Mouse (Mus musculus) testis, adult 2 months (tissue): ENCODE data around the gene Rbbp6. TPM values are rescaled to one million over a fixed set of nuclear protein-coding genes. Genes with fewer than 3 reads are reported as not detected.

ENCODE experiments used
- H3K27ac ChIP-seq: fragments of 200-500 bp; 2 replicates; pipeline ENCODE4 v1.5.1; 2012; ENCODE audit warnings: low read depth, low read length; ENCODE audit not compliant: control insufficient read depth, insufficient read depth
- H3K27me3 ChIP-seq: fragments of 200-500 bp; 2 replicates; pipeline ENCODE4 v1.6.1; 2012; ENCODE audit warnings: mild to moderate bottlenecking, low read length, moderate library complexity; ENCODE audit not compliant: control insufficient read depth, insufficient read depth
- H3K36me3 ChIP-seq: fragments of 200-500 bp; 2 replicates; pipeline ENCODE4 v1.6.1; 2012; ENCODE audit warnings: mild to moderate bottlenecking, low read length; ENCODE audit not compliant: control insufficient read depth, insufficient read depth
- H3K4me1 ChIP-seq: fragments of 200-500 bp; 2 replicates; pipeline ENCODE4 v1.6.1; 2012; ENCODE audit warnings: low read length; ENCODE audit not compliant: control insufficient read depth, insufficient read depth
- H3K4me3 ChIP-seq: fragments of 200-500 bp; 2 replicates; pipeline ENCODE4 v1.5.1; 2012; ENCODE audit warnings: low read depth, mild to moderate bottlenecking, low read length, moderate library complexity, mixed read lengths; ENCODE audit not compliant: control insufficient read depth
- CTCF ChIP-seq: fragments of 200-500 bp; IDR thresholded peaks from 2 replicates; pipeline ENCODE4 v1.5.1; 2012; ENCODE audit warnings: low read depth, mild to moderate bottlenecking, inconsistent platforms, low read length, moderate library complexity; ENCODE audit not compliant: control insufficient read depth, insufficient read depth, insufficient replicate concordance
- POLR2A ChIP-seq: fragments of 200-500 bp; IDR thresholded peaks from 2 replicates; pipeline ENCODE4 v1.6.1; 2012; ENCODE audit warnings: low read depth, mild to moderate bottlenecking, inconsistent platforms, low read length, moderate library complexity; ENCODE audit not compliant: control insufficient read depth
- polyA plus RNA-seq: library from polyadenylated mRNA; depleted of rRNA; stranded (reverse); fragments of >200 nt; gene quantifications from 2 replicates; pipeline ENCODE4 v1.2.3, GENCODE M21; 2012; rRNA removed

Gene Rbbp6
- polyA plus RNA-seq, 1 experiment, result 34.3 TPM

- H3K27me3 ChIP-seq, result no peaks in the 10 kb centered on the region
- no peak for TF ChIP-seq CTCF
- no peak for TF ChIP-seq POLR2A
- H3K4me1 ChIP-seq, result peaks cover 6% of the 10 kb centered on the region
- H3K27ac ChIP-seq, result no peak overlapping the region
- no peaks in the 10 kb centered on the region for H3K36me3 ChIP-seq
- H3K4me3 ChIP-seq, result no peak overlapping the region; the same call in 1 of the 2 replicates
These were observed 64.8 kb downstream of the Rbbp6 start for GRCm38 (mm10) chr7:123030295-123030694.

GRCm38 (mm10) chr7:123030709-123031181 lies 65.3 kb downstream of the Rbbp6 start:
- TF ChIP-seq CTCF, result no peak
- no peak for TF ChIP-seq POLR2A
- Histone ChIP-seq H3K4me3 (peak overlapping the region; percentile 39), H3K36me3 (no peaks in the 10 kb centered on the region), H3K27ac (no peak overlapping the region), H3K27me3 (no peaks in the 10 kb centered on the region), H3K4me1 (peaks cover 6% of the 10 kb centered on the region)

DNA sequence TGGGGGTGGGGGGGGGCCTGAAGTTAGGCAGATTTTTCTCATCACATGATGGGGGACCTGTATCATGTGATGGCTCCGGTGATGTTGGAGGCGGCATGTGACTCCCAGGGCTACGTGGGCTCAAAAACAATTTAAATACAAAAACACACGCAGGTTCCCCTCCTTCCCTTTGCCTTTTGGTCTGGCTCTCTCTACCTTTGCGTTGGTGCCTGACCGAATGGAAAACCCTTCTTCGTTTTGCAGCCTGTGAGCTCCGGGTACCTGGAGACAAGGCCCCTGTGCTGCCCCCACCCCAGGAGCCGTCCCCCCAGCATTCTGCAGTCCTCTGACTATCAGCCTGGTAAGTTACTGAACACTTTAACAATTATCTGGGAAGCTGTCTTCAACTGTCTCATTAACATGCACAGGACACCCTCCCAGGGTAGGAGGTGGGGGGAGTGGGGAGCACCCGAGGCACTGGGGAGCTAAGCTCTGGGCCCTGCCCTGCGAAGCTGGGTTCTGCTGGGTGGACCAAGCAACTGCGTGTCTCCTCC lies 65.8 kb downstream of the Rbbp6 start:
- Histone ChIP-seq H3K27ac (no peak overlapping the region), H3K27me3 (no peaks in the 10 kb centered on the region), H3K36me3 (no peaks in the 10 kb centered on the region), H3K4me1 (peaks cover 6% of the 10 kb centered on the region), H3K4me3 (no peak overlapping the region)
- no peak for TF ChIP-seq CTCF
- TF ChIP-seq POLR2A, result no peak

GRCm38 (mm10) chr7:123035314-123035713 lies 69.8 kb downstream of the Rbbp6 start:
- no peaks in the 10 kb centered on the region for H3K36me3 ChIP-seq
- no peak overlapping the region for H3K27ac ChIP-seq
- H3K4me3 ChIP-seq, result no peak overlapping the region
- peaks cover 5% of the 10 kb centered on the region for H3K4me1 ChIP-seq
- H3K27me3 ChIP-seq, result no peaks in the 10 kb centered on the region
- TF ChIP-seq CTCF (no peak), POLR2A (no peak)

GRCm38 (mm10) chr7:123039302-123039701 lies 73.8 kb downstream of the Rbbp6 start:
- Histone ChIP-seq H3K27ac (no peak overlapping the region), H3K4me3 (no peak overlapping the region), H3K27me3 (no peaks in the 10 kb centered on the region), H3K36me3 (no peaks in the 10 kb centered on the region), H3K4me1 (no peaks in the 10 kb centered on the region)
- no peak for TF ChIP-seq CTCF
- TF ChIP-seq POLR2A, result no peak

GRCm38 (mm10) chr7:123045146-123045545 lies 79.7 kb downstream of the Rbbp6 start:
- Histone ChIP-seq H3K4me3 (no peak overlapping the region), H3K27me3 (no peaks in the 10 kb centered on the region), H3K27ac (no peak overlapping the region), H3K4me1 (no peaks in the 10 kb centered on the region), H3K36me3 (no peaks in the 10 kb centered on the region)
- no peak for TF ChIP-seq POLR2A
- no peak for TF ChIP-seq CTCF

- no peaks in the 10 kb centered on the region for H3K4me1 ChIP-seq
- TF ChIP-seq CTCF (no peak), POLR2A (no peak)
- peak overlapping the region; percentile 67 for H3K27ac ChIP-seq
- H3K27me3 ChIP-seq, result no peaks in the 10 kb centered on the region
- H3K4me3 ChIP-seq, result no peak overlapping the region
- no peaks in the 10 kb centered on the region for H3K36me3 ChIP-seq
These were observed 81.1 kb downstream of the Rbbp6 start for GRCm38 (mm10) chr7:123046473-123047091.

Other genes starting within 250 kb of the Rbbp6 start
- 11.1 and 12.9 TPM in 2 replicates for gene Tnrc6a, start 158.2 kb downstream of the Rbbp6 start, polyA plus RNA-seq
- 0.10 TPM in 1 of 2 replicates, not detected in the other for gene Slc5a11, start 249.1 kb downstream of the Rbbp6 start, polyA plus RNA-seq